Mouse (Mus musculus) cerebellum, adult 11 months (tissue): ENCODE measurements around the gene Arhgap27.

ENCODE experiments used
- DNase-seq: peaks from one replicate; pipeline ENCODE4 v3.0.0; 2022

Arhgap27 gene

GRCm38 (mm10) chr11:103288291-103288963 lies 75.1 kb downstream of the Arhgap27 start:
- DNase-seq, result no peak

GRCm38 (mm10) chr11:103286910-103287309 lies 76.6 kb downstream of the Arhgap27 start:
- DNase-seq, result no peak

GRCm38 (mm10) chr11:103285951-103286350 lies 77.5 kb downstream of the Arhgap27 start:
- no peak for DNase-seq

- DNase-seq, result no peak
Measured at GRCm38 (mm10) chr11:103285276-103285675, 78.2 kb downstream of the Arhgap27 start.

GRCm38 (mm10) chr11:103281784-103282183 lies 81.7 kb downstream of the Arhgap27 start:
- DNase-seq, result no peak
